Mouse (Mus musculus): Measurements from ENCODE around the gene Atp2c2. TPM values are rescaled to one million over a fixed set of nuclear protein-coding genes. Genes with fewer than 3 reads are reported as not detected.

Gene Atp2c2
- total and polyA plus RNA-seq, 2 experiments from 2014 or later, result 0.26 to 0.98 TPM

DNA sequence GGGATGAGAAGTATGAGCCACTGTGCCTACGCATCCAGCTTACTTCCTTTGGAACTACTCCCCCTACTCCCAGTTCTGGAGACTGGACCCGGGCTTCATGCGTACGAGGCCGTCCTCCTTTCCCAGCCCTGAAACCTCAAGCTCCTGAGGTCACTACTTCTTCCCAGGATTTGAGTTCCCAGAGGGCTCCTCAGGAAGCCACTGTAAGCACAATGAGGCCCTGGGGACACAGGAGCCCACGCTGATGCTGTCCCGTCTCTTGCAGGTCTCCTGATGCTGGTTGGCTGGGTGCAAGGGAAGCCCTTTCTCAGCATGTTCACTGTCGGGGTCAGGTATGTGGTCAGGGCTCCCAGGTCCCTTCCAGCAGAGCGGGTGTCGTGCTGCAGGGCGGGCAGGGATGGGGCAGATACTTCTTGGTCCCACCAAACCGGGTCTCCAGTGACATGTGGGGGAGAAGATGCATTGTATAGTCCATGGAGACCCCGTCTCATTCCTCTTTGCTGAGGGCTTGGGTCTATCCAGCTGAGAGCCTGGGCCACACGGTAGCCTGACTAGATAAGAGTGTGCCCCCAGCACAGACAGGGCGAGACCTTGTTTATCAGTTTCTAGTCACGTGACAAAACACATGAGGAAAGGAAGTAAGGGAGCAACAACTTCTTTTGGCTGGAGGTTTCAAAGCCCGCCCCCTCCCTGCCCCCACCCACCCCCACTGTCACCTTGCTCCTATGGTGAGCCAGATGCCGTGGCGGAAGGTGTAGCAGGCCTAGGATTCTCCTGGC is 38.5 kb downstream of the Atp2c2 start:
- no peaks in the 10 kb centered on the region for H3K4me1 ChIP-seq (ENCODE audit: insufficient read depth, low read length)
- no peak for ATAC-seq
- WGBS, result 81% methylated on average over 19 of the region's 19 CpGs
- H3K27me3 ChIP-seq (ENCODE audit: insufficient read depth, low read length), result no peaks in the 10 kb centered on the region
- DNase-seq (ENCODE audit: low spot score), result no peak
- no peak overlapping the region for H3K9ac ChIP-seq (replicated peaks; ENCODE audit: low read length)
- no peak overlapping the region for H3K4me3 ChIP-seq (ENCODE audit: low read length)
- H3K27ac ChIP-seq, result no peak overlapping the region
- no peak for TF ChIP-seq CTCF (IDR thresholded peaks at IDR 0.05; ENCODE audit: low read depth)
- no peaks in the 10 kb centered on the region for H3K36me3 ChIP-seq (ENCODE audit: insufficient read depth, low read length)
- H3K9me3 ChIP-seq (ENCODE audit: low read length), result no peaks in the 10 kb centered on the region
- H3K4me2 ChIP-seq (ENCODE audit: low read depth, low read length), result no peak overlapping the region

DNA sequence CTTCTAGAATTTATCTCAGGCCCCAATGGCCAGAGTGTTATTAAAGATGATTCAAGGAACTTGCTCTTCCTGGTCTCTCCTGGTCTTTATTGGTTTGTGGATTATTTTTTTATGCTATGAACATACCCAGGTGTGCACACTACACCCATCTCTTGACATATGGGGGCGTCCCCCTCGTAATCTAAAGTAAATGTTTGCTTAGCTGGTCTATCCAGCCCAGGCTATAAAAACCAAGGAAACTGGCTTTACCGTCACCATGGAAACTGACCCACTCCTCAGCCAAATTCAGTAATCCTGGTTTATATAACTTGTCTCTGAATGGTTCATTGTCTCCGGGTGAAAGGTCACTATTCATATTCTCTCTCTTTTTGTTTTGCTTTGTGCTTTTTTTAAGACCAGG is 40.8 kb downstream of the Atp2c2 start:
- no peak for ATAC-seq
- H3K4me1 ChIP-seq (ENCODE audit: insufficient read depth, low read length), result no peaks in the 10 kb centered on the region
- DNase-seq (ENCODE audit: low spot score), result no peak

DNA sequence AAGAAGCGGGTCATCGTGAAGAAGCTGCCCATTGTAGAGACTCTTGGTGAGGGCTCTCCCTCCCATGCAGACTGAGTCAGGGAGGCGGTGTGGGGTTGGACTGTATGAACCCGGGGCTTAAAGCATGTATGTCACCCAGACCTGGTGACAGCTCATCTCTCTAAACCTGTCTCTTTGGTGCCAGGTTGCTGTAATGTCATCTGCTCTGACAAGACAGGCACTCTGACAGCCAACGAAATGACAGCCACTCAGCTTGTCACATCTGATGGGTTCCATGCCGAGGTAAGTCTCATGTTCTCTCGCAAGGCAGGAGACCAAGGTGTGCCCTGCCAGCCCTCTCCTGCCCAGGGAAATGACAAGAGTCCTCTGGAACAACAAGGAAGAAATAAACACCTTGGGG is 42.6 kb downstream of the Atp2c2 start:
- no peak overlapping the region for H3K4me3 ChIP-seq (ENCODE audit: low read length)
- no peaks in the 10 kb centered on the region for H3K27me3 ChIP-seq (ENCODE audit: insufficient read depth, low read length)
- H3K9ac ChIP-seq (replicated peaks; ENCODE audit: low read length), result no peak overlapping the region
- DNase-seq (ENCODE audit: low spot score) (no peak), ATAC-seq (no peak)
- 73% methylated on average over 7 of the region's 7 CpGs for WGBS
- no peaks in the 10 kb centered on the region for H3K4me1 ChIP-seq (ENCODE audit: insufficient read depth, low read length)
- H3K9me3 ChIP-seq (ENCODE audit: low read length), result no peaks in the 10 kb centered on the region
- H3K4me2 ChIP-seq (ENCODE audit: low read depth, low read length), result no peak overlapping the region
- no peak for TF ChIP-seq CTCF (IDR thresholded peaks at IDR 0.05; ENCODE audit: low read depth)
- no peak overlapping the region for H3K27ac ChIP-seq
- no peaks in the 10 kb centered on the region for H3K36me3 ChIP-seq (ENCODE audit: insufficient read depth, low read length)

More for the DNA sequence above, 40.8 kb downstream of the Atp2c2 start:
- Histone ChIP-seq H3K27me3 (ENCODE audit: insufficient read depth, low read length) (no peaks in the 10 kb centered on the region), H3K4me2 (ENCODE audit: low read depth, low read length) (no peak overlapping the region), H3K27ac (no peak overlapping the region), H3K9me3 (ENCODE audit: low read length) (no peaks in the 10 kb centered on the region), H3K4me3 (ENCODE audit: low read length) (no peak overlapping the region), H3K9ac (replicated peaks; ENCODE audit: low read length) (no peak overlapping the region), H3K36me3 (ENCODE audit: insufficient read depth, low read length) (no peaks in the 10 kb centered on the region)
- no peak for TF ChIP-seq CTCF (IDR thresholded peaks at IDR 0.05; ENCODE audit: low read depth)
- 73% methylated on average over 4 of the region's 4 CpGs for WGBS

DNA sequence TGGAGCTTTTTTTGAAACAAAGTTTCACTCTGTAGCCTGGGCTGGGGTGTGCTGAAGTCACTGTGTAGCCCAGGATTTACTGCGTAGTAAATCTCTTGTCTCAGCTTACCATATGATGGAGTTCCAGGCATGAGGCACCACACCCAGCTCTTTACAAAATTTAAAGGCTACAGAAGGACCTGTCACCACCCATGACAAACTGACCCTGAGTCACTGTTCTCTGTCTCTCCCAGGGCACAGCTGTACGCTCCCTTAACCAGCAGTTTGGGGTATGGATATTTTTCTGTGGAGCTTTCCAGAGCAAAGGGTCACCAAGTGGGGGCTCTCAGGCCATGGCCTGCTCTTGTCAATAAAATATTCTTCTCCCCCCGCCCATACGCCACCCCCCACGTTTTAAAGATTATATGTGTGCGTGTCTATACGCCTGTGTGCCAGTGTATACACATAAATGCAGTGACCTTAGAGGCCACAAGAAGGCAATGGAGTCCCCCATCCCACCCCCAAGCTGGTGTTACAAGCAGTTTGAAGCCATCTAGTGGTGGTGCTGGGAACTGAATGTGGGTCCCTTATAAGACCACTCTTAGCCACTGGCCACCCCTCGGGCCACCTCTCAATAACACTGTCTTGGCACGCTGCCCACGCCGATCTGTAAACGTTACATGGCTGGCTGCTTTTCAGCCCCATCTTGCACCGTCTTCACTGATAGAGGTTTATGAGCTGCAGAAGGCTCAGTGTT is 43.6 kb downstream of the Atp2c2 start:
- H3K27ac ChIP-seq, result no peak overlapping the region
- H3K4me1 ChIP-seq (ENCODE audit: insufficient read depth, low read length), result no peaks in the 10 kb centered on the region
- no peaks in the 10 kb centered on the region for H3K27me3 ChIP-seq (ENCODE audit: insufficient read depth, low read length)
- H3K4me2 ChIP-seq (ENCODE audit: low read depth, low read length), result no peak overlapping the region
- peak; percentile 81 for TF ChIP-seq CTCF (IDR thresholded peaks at IDR 0.05; ENCODE audit: low read depth)
- peak; percentile 76 for DNase-seq (ENCODE audit: low spot score)
- H3K9me3 ChIP-seq (ENCODE audit: low read length), result no peaks in the 10 kb centered on the region
- no peak overlapping the region for H3K9ac ChIP-seq (replicated peaks; ENCODE audit: low read length)
- 50% methylated on average over 13 of the region's 13 CpGs for WGBS
- no peaks in the 10 kb centered on the region for H3K36me3 ChIP-seq (ENCODE audit: insufficient read depth, low read length)
- no peak overlapping the region for H3K4me3 ChIP-seq (ENCODE audit: low read length)
- peak; percentile 61; the same call in 1 of the 2 replicates for ATAC-seq

DNA sequence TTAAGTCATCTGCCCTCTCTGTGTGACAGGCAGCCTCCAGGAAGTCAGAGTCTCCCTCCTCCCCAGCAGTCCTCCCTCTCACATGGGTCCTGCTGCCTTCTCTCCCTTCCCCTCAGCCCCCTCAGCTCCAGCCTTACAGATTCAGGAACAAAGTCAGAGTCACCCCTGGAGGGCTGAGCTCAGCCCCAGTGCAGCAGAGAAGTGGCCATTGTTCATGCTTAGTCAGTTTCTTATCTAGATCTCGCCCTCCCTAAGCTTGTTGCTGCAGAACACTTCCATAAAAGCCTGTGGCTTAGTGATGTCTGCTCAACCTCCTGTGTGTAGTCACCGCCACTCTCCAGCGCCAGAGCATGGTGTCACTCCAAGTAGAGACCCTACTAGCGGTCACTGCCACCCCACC is 44.8 kb downstream of the Atp2c2 start:
- ATAC-seq, result no peak

DNA sequence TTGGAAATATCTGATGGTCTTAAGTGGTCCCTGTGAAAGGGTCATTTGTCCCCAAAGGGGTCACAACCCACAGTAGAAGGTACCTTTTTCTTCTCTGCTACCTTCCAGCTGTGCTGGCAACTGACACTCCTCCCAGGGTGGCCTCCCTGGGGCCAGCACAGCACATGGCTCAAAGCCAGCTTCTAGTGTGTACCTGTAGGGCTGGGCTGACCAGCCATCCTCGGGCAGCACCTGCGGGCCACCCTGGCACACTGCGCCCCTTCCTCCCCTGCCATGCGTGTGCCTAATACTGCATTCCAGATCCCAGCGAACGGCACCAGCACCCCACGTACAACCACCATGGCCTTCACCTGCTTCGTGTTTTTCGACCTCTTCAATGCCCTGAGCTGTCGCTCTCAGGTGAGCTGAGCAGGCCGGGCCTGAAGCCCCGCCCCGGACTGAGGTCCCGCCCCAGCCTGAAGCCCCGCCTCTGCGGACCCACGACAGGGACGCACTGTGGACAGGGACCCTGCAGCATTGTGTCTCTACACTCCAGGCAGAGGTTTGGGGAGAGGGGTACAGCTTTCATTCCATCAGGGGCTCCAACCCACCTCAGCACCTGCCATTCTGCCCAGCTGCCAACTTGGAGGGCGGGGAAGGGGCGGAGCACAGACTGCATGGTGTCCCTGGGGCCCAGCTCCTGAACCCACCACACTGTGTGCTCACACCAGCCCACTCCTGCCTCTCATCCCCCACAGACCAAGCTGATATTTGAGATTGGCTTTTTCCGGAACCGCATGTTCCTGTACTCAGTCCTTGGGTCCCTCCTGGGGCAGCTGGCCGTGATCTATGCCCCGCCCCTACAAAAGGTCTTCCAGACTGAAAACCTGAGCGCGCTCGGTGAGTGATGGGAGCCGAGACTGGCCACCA is 55.7 kb downstream of the Atp2c2 start:
- Histone ChIP-seq H3K36me3 (ENCODE audit: insufficient read depth, low read length) (no peaks in the 10 kb centered on the region), H3K9ac (replicated peaks; ENCODE audit: low read length) (no peak overlapping the region), H3K4me3 (ENCODE audit: low read length) (peak overlapping the region; percentile 2; the same call in 1 of the 2 replicates), H3K27ac (no peak overlapping the region), H3K4me2 (ENCODE audit: low read depth, low read length) (peak overlapping the region; percentile 40), H3K9me3 (ENCODE audit: low read length) (no peaks in the 10 kb centered on the region), H3K27me3 (ENCODE audit: insufficient read depth, low read length) (no peaks in the 10 kb centered on the region), H3K4me1 (ENCODE audit: insufficient read depth, low read length) (0 out of 2 replicates have a peak, but pooled peaks cover 4% of the 10 kb centered on the region)
- DNase-seq (ENCODE audit: low spot score), result no peak
- peak; percentile 48 for ATAC-seq
- 20% methylated on average over 28 of the region's 28 CpGs for WGBS
- no peak for TF ChIP-seq CTCF (IDR thresholded peaks at IDR 0.05; ENCODE audit: low read depth)

More for the DNA sequence above, 44.8 kb downstream of the Atp2c2 start:
- Histone ChIP-seq H3K36me3 (ENCODE audit: insufficient read depth, low read length) (no peaks in the 10 kb centered on the region), H3K9ac (replicated peaks; ENCODE audit: low read length) (no peak overlapping the region), H3K4me1 (ENCODE audit: insufficient read depth, low read length) (no peaks in the 10 kb centered on the region), H3K4me2 (ENCODE audit: low read depth, low read length) (no peak overlapping the region), H3K9me3 (ENCODE audit: low read length) (no peaks in the 10 kb centered on the region), H3K4me3 (ENCODE audit: low read length) (no peak overlapping the region), H3K27ac (no peak overlapping the region), H3K27me3 (ENCODE audit: insufficient read depth, low read length) (no peaks in the 10 kb centered on the region)
- no peak for DNase-seq (ENCODE audit: low spot score)
- WGBS, result 91% methylated on average over 4 of the region's 4 CpGs
- no peak for TF ChIP-seq CTCF (IDR thresholded peaks at IDR 0.05; ENCODE audit: low read depth)
